Mouse (Mus musculus): ENCODE data around the gene Sap30bp. TPM values are rescaled to one million over a fixed set of nuclear protein-coding genes. Genes with fewer than 3 reads are reported as not detected.

The Sap30bp gene
- total RNA-seq, 1 experiment, result 63.5 TPM

DNA sequence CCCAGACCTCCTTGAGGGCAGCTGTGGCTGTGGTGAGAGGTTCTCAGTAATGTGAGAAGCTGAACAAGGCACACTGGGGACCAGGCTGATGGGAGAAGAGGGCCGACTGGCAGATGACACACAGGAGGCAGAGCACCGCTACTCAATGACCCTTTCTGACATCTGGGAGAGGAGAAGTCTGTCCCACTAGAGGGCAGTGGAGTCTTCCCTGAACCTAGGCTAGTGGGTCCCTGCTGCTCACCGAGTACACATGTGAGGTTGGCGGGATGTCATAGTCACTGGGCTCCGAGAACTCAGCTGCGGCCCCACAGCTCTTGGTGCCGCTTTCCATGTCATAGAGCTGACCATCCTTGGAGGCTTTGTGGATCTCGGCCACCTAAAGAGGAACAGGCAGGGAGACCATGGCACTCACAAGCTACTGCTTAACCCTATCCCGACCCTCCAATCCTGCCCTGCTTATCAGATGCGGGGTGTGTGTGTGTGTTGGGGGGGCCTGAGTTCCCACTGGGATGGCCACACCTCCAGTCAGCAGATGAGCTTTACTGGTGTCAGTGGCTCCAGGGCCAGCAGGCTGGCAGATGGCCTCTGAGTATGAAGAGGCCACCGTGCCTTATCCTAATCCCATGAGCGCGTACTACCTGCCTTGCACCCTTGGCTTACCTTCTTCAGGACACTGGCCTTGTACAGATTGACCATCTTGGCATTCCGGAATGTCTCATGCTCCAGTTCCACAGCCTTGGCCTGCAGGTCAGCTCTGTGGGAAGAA lies 38.1 kb upstream of the Sap30bp start:
- in situ Hi-C loops (cut with MboI; ENCODE audit: low sequenced_read_pairs in 2 of 2, unreplicated experiment in 2 of 2), result no loop called here
- Histone ChIP-seq H3K4me1 (ENCODE audit: control insufficient read depth in 2 of 2, insufficient read depth in 2 of 2, low read length in 2 of 2, poor library complexity in 1 of 2) (peaks cover 0 to 23% of the 10 kb centered on the region in 2 experiments; a peak in 3 of 4 replicates), H3K9ac (ENCODE audit: insufficient read depth, low read depth, low read length, poor library complexity, severe bottlenecking) (no peak overlapping the region), H3K4me3 (ENCODE audit: insufficient read depth in 1 of 2, low read depth in 1 of 2, low read length in 2 of 2, poor library complexity in 1 of 2, severe bottlenecking in 1 of 2) (no peak overlapping the region), H3K9me3 (ENCODE audit: control insufficient read depth, insufficient read depth, low read depth, low read length) (no peaks in the 10 kb centered on the region), H3K36me3 (ENCODE audit: control insufficient read depth, insufficient read depth, low read length, poor library complexity, severe bottlenecking) (peaks cover 10% of the 10 kb centered on the region; the same call in 1 of the 2 replicates), H3K27ac (ENCODE audit: insufficient read depth, low read depth, low read length, poor library complexity, severe bottlenecking) (no peak overlapping the region)
- DNase-seq (ENCODE audit: low read depth, low spot score), result peak; percentile 42
- no peak for TF ChIP-seq MAFK (IDR thresholded peaks at IDR 0.05; ENCODE audit: insufficient read depth, low read depth, low read length)
- no peak for TF ChIP-seq HCFC1 (IDR thresholded peaks at IDR 0.05; ENCODE audit: borderline replicate concordance, insufficient read depth, low read length)
- TF ChIP-seq ZNF384 (IDR thresholded peaks at IDR 0.05; ENCODE audit: low read depth, low read length), result no peak
- no peak for TF ChIP-seq CHD2 (IDR thresholded peaks at IDR 0.05; ENCODE audit: low read depth, low read length)
- TF ChIP-seq ZC3H11A (IDR thresholded peaks at IDR 0.05; ENCODE audit: borderline replicate concordance, low read depth, low read length), result no peak

DNA sequence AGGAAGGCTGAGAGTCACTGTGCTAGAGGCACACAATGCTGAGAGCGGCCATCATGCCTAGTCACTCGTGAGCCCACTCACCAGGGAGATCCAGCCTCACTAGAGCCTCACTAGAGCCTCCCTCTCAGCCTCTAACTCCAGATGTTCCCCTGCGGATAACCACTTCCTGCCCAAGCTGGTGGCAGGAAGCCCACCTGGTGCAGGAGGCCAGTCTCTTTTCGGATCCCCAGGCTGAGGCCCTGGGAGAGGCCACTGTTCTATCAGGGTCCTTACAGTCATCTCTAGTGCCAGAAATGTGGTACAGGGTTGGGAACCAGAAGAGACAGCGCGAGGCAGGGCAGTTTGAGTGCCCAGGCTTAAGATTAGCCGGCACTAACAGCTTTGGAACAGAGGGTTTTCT lies 34.6 kb upstream of the Sap30bp start:
- peaks cover 0 to 8% of the 10 kb centered on the region in 2 experiments; a peak in 2 of 4 replicates for H3K4me1 ChIP-seq (ENCODE audit: control insufficient read depth in 2 of 2, insufficient read depth in 2 of 2, low read length in 2 of 2, poor library complexity in 1 of 2)
- H3K4me3 ChIP-seq (ENCODE audit: insufficient read depth in 1 of 2, low read depth in 1 of 2, low read length in 2 of 2, poor library complexity in 1 of 2, severe bottlenecking in 1 of 2), result no peak overlapping the region
- TF ChIP-seq CHD2 (IDR thresholded peaks at IDR 0.05; ENCODE audit: low read depth, low read length), result no peak
- TF ChIP-seq ZC3H11A (IDR thresholded peaks at IDR 0.05; ENCODE audit: borderline replicate concordance, low read depth, low read length), result no peak
- no peak for TF ChIP-seq HCFC1 (IDR thresholded peaks at IDR 0.05; ENCODE audit: borderline replicate concordance, insufficient read depth, low read length)
- TF ChIP-seq ZNF384 (IDR thresholded peaks at IDR 0.05; ENCODE audit: low read depth, low read length), result no peak
- H3K9ac ChIP-seq (ENCODE audit: insufficient read depth, low read depth, low read length, poor library complexity, severe bottlenecking), result no peak overlapping the region
- no peak overlapping the region for H3K27ac ChIP-seq (ENCODE audit: insufficient read depth, low read depth, low read length, poor library complexity, severe bottlenecking)
- H3K9me3 ChIP-seq (ENCODE audit: control insufficient read depth, insufficient read depth, low read depth, low read length), result no peaks in the 10 kb centered on the region
- in situ Hi-C loops (cut with MboI; ENCODE audit: low sequenced_read_pairs in 2 of 2, unreplicated experiment in 2 of 2), result no loop called here
- DNase-seq (ENCODE audit: low read depth, low spot score), result no peak
- H3K36me3 ChIP-seq (ENCODE audit: control insufficient read depth, insufficient read depth, low read length, poor library complexity, severe bottlenecking), result peaks cover 4% of the 10 kb centered on the region; the same call in 1 of the 2 replicates

DNA sequence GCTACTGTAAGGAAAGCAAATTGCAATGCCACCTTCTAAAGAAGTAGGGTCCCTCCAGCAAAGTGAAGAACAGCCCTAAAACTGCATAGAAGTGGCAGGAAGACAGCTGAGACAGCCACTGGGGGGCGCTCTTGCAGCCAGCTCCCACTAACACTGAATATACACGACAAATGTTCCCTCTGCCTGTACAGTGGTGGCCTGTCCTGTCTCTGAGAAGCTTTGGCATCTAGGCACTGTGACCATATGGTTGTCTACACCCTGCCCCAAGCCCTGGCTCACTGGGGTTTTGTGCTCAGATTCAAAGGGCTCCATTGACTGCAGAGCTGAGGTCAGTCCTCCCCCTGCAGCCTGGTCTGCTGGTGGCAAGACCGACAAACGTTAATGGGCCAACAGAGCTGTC lies 34.2 kb upstream of the Sap30bp start:
- no peak overlapping the region for H3K4me3 ChIP-seq (ENCODE audit: insufficient read depth in 1 of 2, low read depth in 1 of 2, low read length in 2 of 2, poor library complexity in 1 of 2, severe bottlenecking in 1 of 2)
- H3K9ac ChIP-seq (ENCODE audit: insufficient read depth, low read depth, low read length, poor library complexity, severe bottlenecking), result no peak overlapping the region
- no peak for DNase-seq (ENCODE audit: low read depth, low spot score)
- H3K4me1 ChIP-seq (ENCODE audit: control insufficient read depth in 2 of 2, insufficient read depth in 2 of 2, low read length in 2 of 2, poor library complexity in 1 of 2), result peaks cover 0 to 11% of the 10 kb centered on the region in 2 experiments; a peak in 2 of 4 replicates
- H3K9me3 ChIP-seq (ENCODE audit: control insufficient read depth, insufficient read depth, low read depth, low read length), result no peaks in the 10 kb centered on the region
- no peak for TF ChIP-seq ZNF384 (IDR thresholded peaks at IDR 0.05; ENCODE audit: low read depth, low read length)
- TF ChIP-seq CHD2 (IDR thresholded peaks at IDR 0.05; ENCODE audit: low read depth, low read length), result no peak
- no peak for TF ChIP-seq ZC3H11A (IDR thresholded peaks at IDR 0.05; ENCODE audit: borderline replicate concordance, low read depth, low read length)
- no peak for TF ChIP-seq MAFK (IDR thresholded peaks at IDR 0.05; ENCODE audit: insufficient read depth, low read depth, low read length)
- no peak for TF ChIP-seq HCFC1 (IDR thresholded peaks at IDR 0.05; ENCODE audit: borderline replicate concordance, insufficient read depth, low read length)
- in situ Hi-C loops (cut with MboI; ENCODE audit: low sequenced_read_pairs in 2 of 2, unreplicated experiment in 2 of 2), result no loop called here
- H3K27ac ChIP-seq (ENCODE audit: insufficient read depth, low read depth, low read length, poor library complexity, severe bottlenecking), result no peak overlapping the region
- H3K36me3 ChIP-seq (ENCODE audit: control insufficient read depth, insufficient read depth, low read length, poor library complexity, severe bottlenecking), result peaks cover 4% of the 10 kb centered on the region; the same call in 1 of the 2 replicates

DNA sequence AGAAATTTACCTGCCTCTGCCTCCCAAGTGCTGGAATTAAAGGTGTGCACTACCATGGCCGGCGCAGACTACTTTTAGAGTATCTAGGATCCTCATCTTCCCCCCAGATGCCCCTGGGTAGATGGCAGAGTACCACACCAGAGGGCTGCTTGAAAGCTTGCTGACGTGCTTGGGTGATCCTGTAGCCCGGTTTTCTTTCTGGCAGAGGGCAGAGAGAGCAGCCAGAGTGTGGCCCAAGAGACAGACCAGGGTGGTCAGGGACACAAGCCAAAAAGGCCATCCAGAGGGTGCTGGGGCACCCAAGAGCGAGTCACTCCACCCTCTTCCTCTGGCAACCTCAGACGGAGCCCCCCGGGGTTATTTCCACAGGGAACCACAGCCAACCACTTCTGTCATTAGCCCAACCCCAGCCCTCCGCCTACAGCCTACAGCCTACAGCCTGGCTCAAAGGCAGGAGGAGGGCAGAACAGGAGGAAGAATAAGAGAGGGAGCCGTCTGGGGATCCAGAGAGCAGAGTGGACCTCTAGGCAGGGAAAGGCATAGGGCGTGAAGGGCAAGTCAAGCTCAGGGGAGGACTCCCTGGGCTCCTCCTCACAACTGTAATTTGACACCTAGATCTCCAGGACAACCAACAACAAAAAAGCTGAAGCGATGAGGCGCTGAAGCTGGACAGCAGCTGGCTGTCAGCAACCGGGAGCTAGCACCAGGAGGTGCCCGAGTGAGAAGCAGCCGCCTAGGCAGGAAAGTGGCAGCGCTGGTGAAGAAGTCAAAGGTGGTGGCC lies 33.4 kb upstream of the Sap30bp start, which contains the start of gene Smim5:
TSS of gene Smim5 (plus strand) at position 481 of the 781 bp plus-strand sequence.
- TF ChIP-seq CHD2 (IDR thresholded peaks at IDR 0.05; ENCODE audit: low read depth, low read length), result no peak
- no peak for TF ChIP-seq ZNF384 (IDR thresholded peaks at IDR 0.05; ENCODE audit: low read depth, low read length)
- no peak for TF ChIP-seq HCFC1 (IDR thresholded peaks at IDR 0.05; ENCODE audit: borderline replicate concordance, insufficient read depth, low read length)
- no peak for TF ChIP-seq ZC3H11A (IDR thresholded peaks at IDR 0.05; ENCODE audit: borderline replicate concordance, low read depth, low read length)
- TF ChIP-seq MAFK (IDR thresholded peaks at IDR 0.05; ENCODE audit: insufficient read depth, low read depth, low read length), result no peak
- Histone ChIP-seq H3K9me3 (ENCODE audit: control insufficient read depth, insufficient read depth, low read depth, low read length) (no peaks in the 10 kb centered on the region), H3K27ac (ENCODE audit: insufficient read depth, low read depth, low read length, poor library complexity, severe bottlenecking) (no peak within 1 kb of the TSS), H3K4me1 (ENCODE audit: control insufficient read depth in 2 of 2, insufficient read depth in 2 of 2, low read length in 2 of 2, poor library complexity in 1 of 2) (peaks cover 0 to 15% of the 10 kb centered on the region in 2 experiments; a peak in 2 of 4 replicates), H3K36me3 (ENCODE audit: control insufficient read depth, insufficient read depth, low read length, poor library complexity, severe bottlenecking) (peaks cover 4% of the 10 kb centered on the region; the same call in 1 of the 2 replicates), H3K4me3 (ENCODE audit: insufficient read depth in 1 of 2, low read depth in 1 of 2, low read length in 2 of 2, poor library complexity in 1 of 2, severe bottlenecking in 1 of 2) (no peak within 1 kb of the TSS), H3K9ac (ENCODE audit: insufficient read depth, low read depth, low read length, poor library complexity, severe bottlenecking) (no peak within 1 kb of the TSS)
- peak; percentile 66 for DNase-seq (ENCODE audit: low read depth, low spot score)
- in situ Hi-C loops (cut with MboI; ENCODE audit: low sequenced_read_pairs in 2 of 2, unreplicated experiment in 2 of 2), result no loop called here
